In genomic region chr11:120298441-120299141, GRCm38 (mm10) we compare ENCODE assay signal across 14 mouse cellular contexts.
"Had no signal": no experiment of that assay in that cellular context is flagged by ENCODE, and none has a peak within 500 bp of the region (broad histone marks: within the 10 kb centered on the region; RNA-seq: fewer than 3 reads in every experiment).

No protein-coding gene starts in this region.

- H3K4me2 ChIP-seq: lung, embryonic 14.5 days; midbrain, embryonic 12.5 days; neural tube, embryonic 12.5 days had no signal

- H3K4me3 ChIP-seq: midbrain, embryonic 10.5 days; midbrain, embryonic 12.5 days; neural tube, embryonic 12.5 days had no signal

- H3K9ac ChIP-seq: lung, embryonic 14.5 days; midbrain, embryonic 12.5 days; neural tube, embryonic 12.5 days had no signal

- H3K27me3 ChIP-seq: neural tube, embryonic 12.5 days had no signal

- H3K9me3 ChIP-seq: midbrain, embryonic 10.5 days; midbrain, embryonic 12.5 days; neural tube, embryonic 12.5 days had no signal

- H3K36me3 ChIP-seq: midbrain, embryonic 10.5 days; midbrain, embryonic 12.5 days; neural tube, embryonic 12.5 days had no signal

- DNase-seq: lung, adult 18-20 months; lung, embryonic 14.5 days; lung, postnatal 10 days; lung, postnatal 4 days; midbrain, embryonic 14.5 days; right cerebral cortex, postnatal 14 days; spleen, adult 18-20 months; thymus, adult 18-20 months; thymus, postnatal 14 days; thymus, postnatal 36 days had no signal

- H3K27ac ChIP-seq: midbrain, embryonic 12.5 days; neural tube, embryonic 12.5 days had no signal

- ATAC-seq: midbrain, embryonic 16.5 days had no signal
